24 mouse cellular contexts compared by ENCODE assay signal in genomic region chr2:143711886-143712285, GRCm38 (mm10).
DNase-seq lines count a peak whose midpoint lies in the region; ATAC-seq lines count a peak whose summit lies in the region.
"Had no signal": no experiment of that assay in that cellular context is flagged by ENCODE, and none has a peak within 500 bp of the region (broad histone marks: within the 10 kb centered on the region; RNA-seq: fewer than 3 reads in every experiment).

No protein-coding gene starts in this region.

- no peak overlapping the region for H3K27ac ChIP-seq in forebrain, embryonic 14.5 days (ENCODE audit: low read depth, low read length)
- H3K27ac ChIP-seq: embryonic facial prominence, embryonic 13.5 days; forebrain, embryonic 15.5 days; hindbrain, embryonic 15.5 days; intestine, embryonic 15.5 days; midbrain, embryonic 15.5 days had no signal

- peak; percentile 44 to 63 for DNase-seq in frontal cortex, adult 2 months (ENCODE audit: extremely low spot score in 1 of 2, low spot score in 1 of 2)
- no peak for DNase-seq in frontal cortex, postnatal 14 days (ENCODE audit: low spot score in 2 of 2)
- DNase-seq in right cerebral cortex, adult 18-20 months, result peak; percentile 64
- no peak for DNase-seq in right cerebral cortex, postnatal 4 days
- DNase-seq in cerebellum, adult 9-10 months, result peak; percentile 77
- DNase-seq in forebrain, embryonic 14.5 days (ENCODE audit: low spot score), result no peak
- no peak for DNase-seq in lung, postnatal 36 days
- DNase-seq: adrenal gland, postnatal 25 days; gastrocnemius, postnatal 10 days; heart, adult 18-20 months; heart, postnatal 4 days; kidney, adult 9 months; kidney, postnatal 36 days; layer of hippocampus, adult 9-11 months; liver; lung, postnatal 10 days; thymus, postnatal 4 days had no signal

- no peaks in the 10 kb centered on the region for H3K27me3 ChIP-seq in forebrain, embryonic 14.5 days (replicated peaks; ENCODE audit: control insufficient read depth, insufficient read depth, low read length)
- H3K27me3 ChIP-seq: embryonic facial prominence, embryonic 13.5 days; forebrain, embryonic 15.5 days; hindbrain, embryonic 15.5 days; intestine, embryonic 15.5 days; megakaryocyte, embryonic 14.5 days; midbrain, embryonic 15.5 days had no signal

- ATAC-seq in forebrain, embryonic 14.5 days, result no peak
- ATAC-seq: forebrain, embryonic 15.5 days; intestine, embryonic 15.5 days; midbrain, embryonic 15.5 days had no signal

- no peaks in the 10 kb centered on the region for H3K4me1 ChIP-seq in forebrain, embryonic 14.5 days (ENCODE audit: control insufficient read depth, insufficient read depth, low read length)
- H3K4me1 ChIP-seq: embryonic facial prominence, embryonic 13.5 days; forebrain, embryonic 15.5 days; hindbrain, embryonic 15.5 days; intestine, embryonic 15.5 days; megakaryocyte, embryonic 14.5 days; midbrain, embryonic 15.5 days had no signal

- 86% methylated on average over 4 of the region's 4 CpGs for WGBS in forebrain, embryonic 14.5 days

- H3K4me2 ChIP-seq in forebrain, embryonic 14.5 days (ENCODE audit: low read length), result no peak overlapping the region
- H3K4me2 ChIP-seq: embryonic facial prominence, embryonic 13.5 days; forebrain, embryonic 15.5 days; hindbrain, embryonic 15.5 days; intestine, embryonic 15.5 days; midbrain, embryonic 15.5 days had no signal

- no peak overlapping the region for H3K4me3 ChIP-seq in forebrain, embryonic 14.5 days (ENCODE audit: low read depth, low read length)
- H3K4me3 ChIP-seq: embryonic facial prominence, embryonic 13.5 days; forebrain, embryonic 15.5 days; hindbrain, embryonic 15.5 days; intestine, embryonic 15.5 days; megakaryocyte, embryonic 14.5 days; midbrain, embryonic 15.5 days; myocyte had no signal

- H3K36me3 ChIP-seq in forebrain, embryonic 14.5 days (ENCODE audit: control insufficient read depth, insufficient read depth, low read length), result no peaks in the 10 kb centered on the region
- H3K36me3 ChIP-seq: embryonic facial prominence, embryonic 13.5 days; forebrain, embryonic 15.5 days; hindbrain, embryonic 15.5 days; intestine, embryonic 15.5 days; midbrain, embryonic 15.5 days had no signal

- no peaks in the 10 kb centered on the region for H3K9me3 ChIP-seq in forebrain, embryonic 14.5 days (replicated peaks; ENCODE audit: control insufficient read depth, low read length)
- H3K9me3 ChIP-seq: embryonic facial prominence, embryonic 13.5 days; forebrain, embryonic 15.5 days; hindbrain, embryonic 15.5 days; intestine, embryonic 15.5 days; midbrain, embryonic 15.5 days had no signal

- no peak overlapping the region for H3K9ac ChIP-seq in forebrain, embryonic 14.5 days (ENCODE audit: low read length)
- H3K9ac ChIP-seq: embryonic facial prominence, embryonic 13.5 days; forebrain, embryonic 15.5 days; hindbrain, embryonic 15.5 days; intestine, embryonic 15.5 days; midbrain, embryonic 15.5 days had no signal

Comparison
In these comparisons a context has a peak if more than half of its experiments do, and no peak if none do; other contexts are left out.
1. DNase-seq: peak in frontal cortex, adult 2 months (2 of 2), right cerebral cortex, adult 18-20 months (single experiment) and cerebellum, adult 9-10 months (single experiment); none in frontal cortex, postnatal 14 days (0 of 2), right cerebral cortex, postnatal 4 days (single experiment), forebrain, embryonic 14.5 days (single experiment) and lung, postnatal 36 days (single experiment).